Mouse (Mus musculus): Measurements from ENCODE around the gene Relb.

GRCm38 (mm10) chr7:19652614-19653013, 23.4 kb upstream of the Relb start:
- no peak for TF ChIP-seq CTCF (IDR thresholded peaks at IDR 0.05; ENCODE audit: borderline replicate concordance, extremely low read depth, insufficient read depth, insufficient read length)
- TF ChIP-seq POLR2A (IDR thresholded peaks at IDR 0.05; ENCODE audit: borderline replicate concordance, extremely low read depth, insufficient read depth, insufficient read length, poor library complexity, severe bottlenecking) = no peak

Data from brain, embryonic 14.5 days (tissue).